Mouse (Mus musculus) limb, embryonic 11.5 days (tissue): Measurements from ENCODE around the gene Mgat2. TPM values are rescaled to one million over a fixed set of nuclear protein-coding genes. Genes with fewer than 3 reads are reported as not detected.

Experiments
- ATAC-seq: fragments of 200-750 bp; cut with Nextera tagmentation; 2 replicates; pipeline ENCODE4 v1.8.0; 2017; ENCODE audit warnings: low read depth; ENCODE audit not compliant: insufficient number of reproducible peaks, low FRiP score, low TSS enrichment
- DNase-seq: peaks from one replicate; pipeline ENCODE4 v3.0.0-alpha.2; 2015; ENCODE audit warnings: low spot score
- H3K27ac ChIP-seq: fragments of 300-500 bp; sonication (generic); replicated peaks from 2 replicates; pipeline ENCODE4 v1.5.1; 2014; ENCODE audit warnings: low read depth, mild to moderate bottlenecking, low read length
- H3K27me3 ChIP-seq: fragments of 300-500 bp; sonication (generic); 2 replicates; pipeline ENCODE4 v1.6.1; 2014; ENCODE audit warnings: mild to moderate bottlenecking, low read length, mixed read lengths; ENCODE audit not compliant: control insufficient read depth, insufficient read depth
- H3K36me3 ChIP-seq: fragments of 300-500 bp; sonication (generic); 2 replicates; pipeline ENCODE4 v1.6.1; 2014; ENCODE audit warnings: mild to moderate bottlenecking, low read length, moderate library complexity, mixed read lengths; ENCODE audit not compliant: control insufficient read depth, insufficient read depth
- H3K4me1 ChIP-seq: fragments of 300-500 bp; sonication (generic); 2 replicates; pipeline ENCODE4 v1.6.1; 2014; ENCODE audit warnings: low read length, mixed read lengths; ENCODE audit not compliant: control insufficient read depth, insufficient read depth
- H3K4me2 ChIP-seq: fragments of 300-500 bp; sonication (generic); 2 replicates; pipeline ENCODE4 v1.6.1; 2014; ENCODE audit warnings: low read depth, mild to moderate bottlenecking, moderate library complexity; ENCODE audit not compliant: severe bottlenecking
- H3K4me3 ChIP-seq: fragments of 300-500 bp; sonication (generic); 2 replicates; pipeline ENCODE4 v1.5.1; 2014; ENCODE audit warnings: low read depth, low read length
- H3K9ac ChIP-seq: fragments of 300-500 bp; sonication (generic); 2 replicates; pipeline ENCODE4 v1.6.1; 2014; ENCODE audit warnings: mild to moderate bottlenecking, low read length
- H3K9me3 ChIP-seq: fragments of 300-500 bp; sonication (generic); 2 replicates; pipeline ENCODE4 v1.6.1; 2016; ENCODE audit warnings: low read length; ENCODE audit not compliant: control insufficient read depth
- WGBS: fragments of 180-500 bp; shearing (Covaris S2); extraction: QIAGEN DNeasy Blood & Tissue Kit; methylation state at CpG from one replicate; pipeline ENCODE4 v1.1.7; 2014; 5-methylcytosine and 5-hydroxymethylcytosine counted together
- polyA plus RNA-seq: library from polyadenylated mRNA; unstranded; fragments of >200 nt; fragmentation: Nextera tagmentation; extraction: Ambion mirVana; gene quantifications from 2 replicates; pipeline ENCODE4 v1.2.1, GENCODE M21; 2014

Mgat2 gene
- polyA plus RNA-seq, 1 experiment from 2014 or later: 32.3 TPM

DNA sequence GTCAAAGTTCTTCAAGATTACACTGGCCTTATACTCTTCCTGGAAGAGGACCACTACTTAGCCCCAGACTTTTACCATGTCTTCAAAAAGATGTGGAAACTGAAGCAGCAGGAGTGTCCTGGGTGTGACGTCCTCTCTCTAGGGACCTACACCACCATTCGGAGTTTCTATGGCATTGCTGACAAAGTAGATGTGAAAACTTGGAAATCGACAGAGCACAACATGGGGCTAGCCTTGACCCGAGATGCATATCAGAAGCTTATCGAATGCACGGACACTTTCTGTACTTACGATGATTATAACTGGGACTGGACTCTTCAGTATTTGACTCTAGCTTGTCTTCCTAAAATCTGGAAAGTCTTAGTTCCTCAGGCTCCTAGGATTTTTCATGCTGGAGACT is 1.4 kb downstream of the Mgat2 start:
- WGBS: 81% methylated on average over 7 of the region's 7 CpGs
- no peak overlapping the region for H3K27ac ChIP-seq
- DNase-seq: no peak

DNA sequence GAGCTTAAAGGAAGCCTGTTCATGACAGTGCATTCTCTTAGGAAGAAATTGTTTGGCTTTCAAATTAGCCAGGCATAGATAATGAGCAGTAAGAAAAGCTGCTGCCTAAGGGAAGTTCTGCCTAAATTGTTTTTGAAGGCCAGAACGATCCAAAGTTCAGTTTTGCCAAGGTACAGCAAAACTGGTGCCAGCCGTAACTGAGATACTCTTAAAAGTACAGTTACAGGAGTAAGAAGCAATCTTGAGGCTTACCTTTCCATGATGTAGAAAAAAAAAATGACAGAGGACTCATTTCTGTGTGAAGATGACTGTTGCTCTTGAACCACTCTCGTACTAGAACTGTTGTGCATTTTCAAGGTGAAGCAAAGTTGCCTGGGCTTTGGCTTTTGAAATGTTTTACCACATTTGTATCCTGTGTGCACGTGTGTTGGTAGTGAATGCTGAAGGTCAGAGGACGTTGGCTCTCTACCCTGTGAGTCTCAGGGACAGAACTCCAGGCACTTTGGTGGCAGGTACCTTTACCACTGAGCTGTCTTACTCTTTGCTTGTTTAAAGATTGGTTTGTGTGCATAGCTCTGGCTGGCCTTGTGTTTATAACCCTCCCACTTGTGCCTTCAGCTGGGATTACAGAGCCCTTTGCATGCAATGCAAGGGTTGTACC is 3.0 kb downstream of the Mgat2 start:
- no peak overlapping the region for H3K4me3 ChIP-seq
- DNase-seq (no peak), ATAC-seq (no peak)
- H3K4me1 ChIP-seq: peaks cover 7% of the 10 kb centered on the region
- H3K36me3 ChIP-seq: peaks cover 10% of the 10 kb centered on the region
- H3K27me3 ChIP-seq: no peaks in the 10 kb centered on the region
- H3K27ac ChIP-seq: no peak overlapping the region
- 79% methylated on average over 5 of the region's 5 CpGs for WGBS
- no peak overlapping the region for H3K4me2 ChIP-seq
- H3K9me3 ChIP-seq: no peaks in the 10 kb centered on the region
- H3K9ac ChIP-seq: no peak overlapping the region

More for the DNA sequence above, 1.4 kb downstream of the Mgat2 start:
- Histone ChIP-seq H3K9me3 (no peaks in the 10 kb centered on the region), H3K4me2 (peak overlapping the region; percentile 94), H3K36me3 (peaks cover 7% of the 10 kb centered on the region), H3K27me3 (no peaks in the 10 kb centered on the region), H3K4me3 (peak overlapping the region; percentile 93), H3K9ac (peak overlapping the region; percentile 89; the same call in 1 of the 2 replicates), H3K4me1 (peaks cover 7% of the 10 kb centered on the region)
- no peak for ATAC-seq

DNA sequence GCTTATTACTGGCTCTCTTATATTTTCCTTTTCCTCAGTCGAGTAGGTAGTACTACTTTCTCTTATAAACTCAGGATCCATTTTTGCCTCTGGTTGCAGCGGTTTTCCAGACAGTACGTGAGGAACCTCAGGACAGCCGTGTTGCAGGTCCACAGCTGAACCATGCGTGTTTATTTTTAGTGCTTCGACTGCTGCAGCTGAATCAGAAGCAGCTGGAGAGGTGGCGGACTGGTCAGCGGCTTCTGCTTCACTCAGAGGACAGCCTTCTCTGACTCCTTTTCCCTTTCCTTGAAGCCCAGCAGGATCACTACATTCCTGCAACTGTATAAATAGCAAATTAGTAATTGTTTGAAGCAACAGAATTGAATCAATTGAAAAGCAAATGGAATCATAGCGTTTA is 6.1 kb downstream of the Mgat2 start:
- H3K36me3 ChIP-seq: peaks cover 10% of the 10 kb centered on the region
- ATAC-seq (no peak), DNase-seq (no peak)
- 93% methylated on average over 9 of the region's 9 CpGs for WGBS
- no peak overlapping the region for H3K27ac ChIP-seq
- no peak overlapping the region for H3K4me3 ChIP-seq
- H3K4me1 ChIP-seq: peaks cover 5% of the 10 kb centered on the region
- no peak overlapping the region for H3K4me2 ChIP-seq
- H3K27me3 ChIP-seq: no peaks in the 10 kb centered on the region
- no peak overlapping the region for H3K9ac ChIP-seq
- H3K9me3 ChIP-seq: no peaks in the 10 kb centered on the region

DNA sequence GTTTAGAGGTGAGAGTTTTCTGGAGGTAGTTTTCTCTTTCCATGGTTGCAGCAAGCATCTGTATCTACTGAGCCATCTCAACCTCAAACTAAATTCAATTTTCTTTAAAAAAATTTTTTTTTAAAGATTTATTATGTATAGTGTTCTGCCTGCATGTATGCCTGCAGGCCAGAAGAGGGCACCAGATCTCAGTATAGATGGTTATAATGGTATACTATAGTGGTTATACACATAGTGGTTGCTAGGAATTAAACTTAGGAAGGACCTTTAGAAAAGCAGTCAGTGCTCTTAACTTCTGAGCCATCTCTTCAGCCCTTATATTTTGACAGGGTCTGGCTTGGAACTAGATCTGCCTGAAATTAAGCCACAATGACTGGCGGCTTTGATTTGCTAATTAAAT is 6.6 kb downstream of the Mgat2 start:
- no peaks in the 10 kb centered on the region for H3K9me3 ChIP-seq
- peaks cover under 1% of the 10 kb centered on the region; the same call in 1 of the 2 replicates for H3K4me1 ChIP-seq
- H3K9ac ChIP-seq: no peak overlapping the region
- DNase-seq: no peak
- no peak overlapping the region for H3K4me3 ChIP-seq
- H3K27ac ChIP-seq: no peak overlapping the region
- ATAC-seq: no peak
- no peaks in the 10 kb centered on the region for H3K27me3 ChIP-seq
- WGBS: 92% methylated on average over 1 of the region's 1 CpGs
- H3K4me2 ChIP-seq: no peak overlapping the region
- H3K36me3 ChIP-seq: peaks cover 10% of the 10 kb centered on the region

DNA sequence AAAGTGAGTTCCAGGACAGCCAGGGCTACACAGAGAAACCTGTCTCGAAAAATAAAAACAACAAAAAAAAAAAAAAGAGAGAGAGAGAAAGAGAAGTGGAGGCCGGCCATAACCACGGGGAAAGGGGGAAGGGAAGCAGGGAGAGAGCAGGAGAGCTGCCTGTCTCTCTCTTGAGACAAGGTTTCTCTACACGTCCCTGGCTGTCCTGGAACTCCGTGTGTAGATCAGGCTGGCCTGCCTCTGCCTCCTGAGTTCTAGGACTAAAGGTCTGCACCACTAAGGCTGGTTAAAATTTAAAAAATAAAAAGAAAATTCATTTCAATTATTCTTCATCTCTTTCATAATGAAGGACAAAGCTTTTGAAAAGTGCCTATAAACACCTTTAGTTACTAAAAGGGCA is 7.4 kb downstream of the Mgat2 start:
- no peak overlapping the region for H3K9ac ChIP-seq
- H3K27ac ChIP-seq: no peak overlapping the region
- H3K9me3 ChIP-seq: no peaks in the 10 kb centered on the region
- H3K4me1 ChIP-seq: peaks cover 4% of the 10 kb centered on the region; the same call in 1 of the 2 replicates
- 94% methylated on average over 5 of the region's 5 CpGs for WGBS
- DNase-seq: no peak
- peaks cover 10% of the 10 kb centered on the region for H3K36me3 ChIP-seq
- H3K27me3 ChIP-seq: no peaks in the 10 kb centered on the region
- H3K4me2 ChIP-seq: no peak overlapping the region
- no peak for ATAC-seq
- no peak overlapping the region for H3K4me3 ChIP-seq

DNA sequence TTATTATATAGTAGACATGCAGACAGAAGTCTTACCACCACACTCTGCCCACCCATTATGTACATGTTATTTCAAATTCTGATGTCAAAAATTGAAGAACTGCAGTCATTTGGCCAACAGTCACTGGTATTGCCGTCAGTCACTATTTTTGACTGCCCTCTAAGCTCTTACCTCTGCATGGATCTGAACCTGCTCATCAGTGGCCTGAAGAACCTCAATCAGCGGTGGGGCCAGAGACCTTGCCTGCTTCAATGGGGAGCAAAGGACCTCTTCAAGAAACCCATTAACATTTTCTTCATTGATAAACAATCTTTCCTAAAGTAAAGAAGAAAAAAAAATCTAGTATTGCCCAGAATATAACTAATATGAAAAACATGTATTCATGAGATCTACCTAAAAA is 8.7 kb downstream of the Mgat2 start:
- Histone ChIP-seq H3K27ac (no peak overlapping the region), H3K9ac (no peak overlapping the region), H3K4me1 (peaks cover 4% of the 10 kb centered on the region; the same call in 1 of the 2 replicates), H3K4me2 (no peak overlapping the region), H3K36me3 (peaks cover 10% of the 10 kb centered on the region), H3K9me3 (no peaks in the 10 kb centered on the region), H3K4me3 (no peak overlapping the region), H3K27me3 (no peaks in the 10 kb centered on the region)
- DNase-seq (no peak), ATAC-seq (no peak)
- WGBS: 95% methylated on average over 2 of the region's 2 CpGs

DNA sequence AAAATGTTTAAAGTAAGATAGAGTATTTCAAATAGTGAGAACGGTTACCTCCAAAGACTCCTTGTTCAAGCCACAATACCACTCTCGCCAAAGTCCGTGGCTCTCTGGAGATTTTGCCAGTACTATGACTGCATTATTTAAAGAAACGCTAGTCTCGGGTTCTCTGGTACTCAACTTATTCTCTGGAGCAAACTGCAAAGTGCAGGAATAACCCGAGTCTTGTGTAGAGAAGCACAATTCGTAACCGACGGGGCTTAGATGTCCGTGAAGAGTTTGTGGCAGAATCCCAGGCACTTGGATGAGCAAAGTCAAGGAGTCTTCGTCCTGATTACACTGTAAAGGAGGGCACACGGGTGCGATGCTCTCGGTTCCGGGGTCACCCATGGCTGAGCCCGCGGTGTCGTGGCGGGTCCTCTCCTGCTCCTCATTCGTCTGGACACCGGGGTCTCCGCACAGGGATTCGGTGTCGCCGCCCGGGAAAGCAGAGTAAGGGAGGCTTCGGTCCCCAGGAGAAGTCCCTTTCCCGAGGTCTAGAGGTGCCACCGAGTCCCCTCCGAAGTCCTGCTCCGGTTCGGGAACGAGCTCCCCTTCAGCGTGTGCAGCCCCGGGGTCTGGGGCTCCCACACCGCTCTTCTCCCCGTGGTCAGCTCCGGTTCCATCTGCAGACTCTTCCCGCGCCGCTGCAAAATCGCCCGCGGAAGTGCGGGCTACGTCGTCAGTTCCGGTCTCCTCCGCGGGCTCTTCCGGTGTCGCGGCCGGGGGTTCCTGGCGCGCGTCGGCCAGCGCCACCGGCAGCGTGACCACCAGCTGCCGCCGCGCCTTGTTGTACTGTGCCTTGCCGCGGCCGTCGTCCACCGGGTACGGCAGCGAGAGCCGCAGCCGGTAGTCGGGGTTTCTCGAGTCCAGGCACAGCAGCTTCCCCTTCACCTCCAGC is 12.8 kb downstream of the Mgat2 start, which contains the start of gene Gm49383:
TSS of gene Gm49383 (minus strand) at position 661 of the 934 bp plus-strand sequence.
- WGBS: under 1% methylated on average over 75 of the region's 75 CpGs
- DNase-seq (peak; percentile 82), ATAC-seq (peak; percentile 71)
- H3K27me3 ChIP-seq: no peaks in the 10 kb centered on the region
- H3K9ac ChIP-seq: peak within 1 kb of the TSS; percentile 90
- no peaks in the 10 kb centered on the region for H3K36me3 ChIP-seq
- H3K4me2 ChIP-seq: peak within 1 kb of the TSS; percentile 94
- H3K9me3 ChIP-seq: no peaks in the 10 kb centered on the region
- peaks cover 4% of the 10 kb centered on the region; the same call in 1 of the 2 replicates for H3K4me1 ChIP-seq
- H3K27ac ChIP-seq: peak within 1 kb of the TSS; percentile 78
- H3K4me3 ChIP-seq: peak within 1 kb of the TSS; percentile 98

DNA sequence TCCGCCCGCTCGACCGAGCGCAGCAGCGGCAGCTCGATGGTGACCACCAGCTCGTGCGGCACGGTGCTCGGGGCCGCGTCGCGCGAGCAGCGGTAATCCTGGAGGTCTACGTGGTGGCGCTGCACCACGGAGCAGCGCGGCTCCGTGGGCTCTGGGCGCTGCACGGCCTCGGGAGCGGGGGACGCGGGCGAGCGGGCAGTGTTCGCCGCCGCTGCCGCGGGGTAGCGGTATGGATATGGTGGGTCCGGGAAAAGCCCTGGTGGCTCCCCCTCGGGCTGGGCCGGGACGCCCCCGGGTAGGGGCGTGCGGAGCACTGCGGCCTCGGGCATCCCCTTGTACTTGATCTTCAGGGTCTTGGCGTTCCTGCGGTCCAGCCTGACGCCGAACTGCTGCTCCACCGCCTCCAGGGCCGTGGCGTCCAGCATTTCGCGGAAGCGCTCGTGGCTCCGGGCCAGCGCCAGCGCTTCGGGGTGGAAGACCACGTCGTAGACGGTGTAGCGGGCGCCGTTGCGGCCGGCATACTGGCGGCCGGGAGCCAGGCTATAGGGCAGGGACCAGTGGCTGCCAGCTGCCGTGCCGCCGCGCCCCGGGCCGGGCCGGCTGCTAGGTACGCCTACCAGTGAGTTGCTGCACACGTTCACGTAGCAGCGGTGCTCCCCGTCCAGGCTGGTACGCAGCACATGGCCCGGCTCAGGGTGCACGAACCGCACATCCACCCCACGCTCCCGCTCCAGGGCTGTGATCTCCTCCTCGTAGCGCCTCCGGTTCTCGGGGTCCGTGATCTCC is 13.6 kb downstream of the Mgat2 start:
- peak overlapping the region; percentile 94 for H3K4me2 ChIP-seq
- H3K4me1 ChIP-seq: peaks cover 4% of the 10 kb centered on the region; the same call in 1 of the 2 replicates
- peak overlapping the region; percentile 90 for H3K9ac ChIP-seq
- 1% methylated on average over 91 of the region's 94 CpGs for WGBS
- peaks cover 5% of the 10 kb centered on the region; the same call in 1 of the 2 replicates for H3K36me3 ChIP-seq
- H3K27ac ChIP-seq: peak overlapping the region; percentile 78
- ATAC-seq (peak; percentile 78), DNase-seq (peak; percentile 64)
- H3K9me3 ChIP-seq: no peaks in the 10 kb centered on the region
- H3K4me3 ChIP-seq: peak overlapping the region; percentile 98
- H3K27me3 ChIP-seq: no peaks in the 10 kb centered on the region
